Mouse (Mus musculus) lung, embryonic 14.5 days (tissue): ENCODE measurements at regions not wholly inside any gene's neighbourhood (a gene's known extent, or its start where the extent isn't known, plus 50 kb on each side); places are given as distances from the start of the nearest gene placed in this dataset.

ENCODE experiments used
- ATAC-seq: fragments of 200-750 bp; cut with Nextera tagmentation; 2 replicates; pipeline ENCODE4 v1.8.0; 2017; ENCODE audit warnings: mild to moderate bottlenecking, moderate TSS enrichment, moderate library complexity; ENCODE audit not compliant: insufficient read depth
- DNase-seq: peaks from one replicate; pipeline ENCODE4 v3.0.0-alpha.2; 2015
- H3K27ac ChIP-seq: fragments of 300-500 bp; sonication (generic); 2 replicates; pipeline ENCODE4 v1.5.1; 2014; ENCODE audit warnings: low read depth, mild to moderate bottlenecking, moderate library complexity
- H3K27me3 ChIP-seq: fragments of 300-500 bp; sonication (generic); 2 replicates; pipeline ENCODE4 v1.6.1; 2014; ENCODE audit warnings: low read length, control low read depth; ENCODE audit not compliant: insufficient read depth
- H3K36me3 ChIP-seq: fragments of 300-500 bp; sonication (generic); 2 replicates; pipeline ENCODE4 v1.6.1; 2014; ENCODE audit warnings: control low read depth; ENCODE audit not compliant: insufficient read depth
- H3K4me1 ChIP-seq: fragments of 300-500 bp; sonication (generic); 2 replicates; pipeline ENCODE4 v1.6.1; 2014; ENCODE audit warnings: antibody characterized with exemption, control low read depth; ENCODE audit not compliant: insufficient read depth
- H3K4me2 ChIP-seq: fragments of 300-500 bp; sonication (generic); 2 replicates; pipeline ENCODE4 v1.6.1; 2014; ENCODE audit warnings: mild to moderate bottlenecking
- H3K4me3 ChIP-seq: fragments of 300-500 bp; sonication (generic); 2 replicates; pipeline ENCODE4 v1.5.1; 2014; ENCODE audit warnings: low read depth, low read length
- H3K9ac ChIP-seq: fragments of 300-500 bp; sonication (generic); 2 replicates; pipeline ENCODE4 v1.6.1; 2014
- H3K9me3 ChIP-seq: fragments of 300-500 bp; sonication (generic); 2 replicates; pipeline ENCODE4 v1.6.1; 2016; ENCODE audit warnings: low read depth, low read length, control low read depth
- CTCF ChIP-seq: IDR thresholded peaks from 2 replicates; pipeline ENCODE4 v1.5.1; 2016; ENCODE audit warnings: antibody characterized with exemption, low read depth
- WGBS: fragments of 180-500 bp; shearing (Covaris S2); extraction: QIAGEN DNeasy Blood & Tissue Kit; methylation state at CpG from one replicate; pipeline ENCODE4 v1.1.7; 2014; 5-methylcytosine and 5-hydroxymethylcytosine counted together

- Histone ChIP-seq H3K27me3 (no peaks in the 10 kb centered on the region), H3K27ac (no peak overlapping the region), H3K4me3 (no peak overlapping the region), H3K4me1 (no peaks in the 10 kb centered on the region), H3K9ac (no peak overlapping the region), H3K4me2 (no peak overlapping the region), H3K36me3 (no peaks in the 10 kb centered on the region), H3K9me3 (no peaks in the 10 kb centered on the region)
- 72% methylated on average over 10 of the region's 10 CpGs for WGBS
- TF ChIP-seq CTCF = no peak
- ATAC-seq = no peak
- no peak for DNase-seq
These were observed 159.8 kb downstream of the S1pr1 start for GRCm38 (mm10) chr3:115554809-115555708.

GRCm38 (mm10) chr3:115553848-115554515, 160.9 kb downstream of the S1pr1 start:
- H3K9me3 ChIP-seq = no peaks in the 10 kb centered on the region
- TF ChIP-seq CTCF = no peak
- ATAC-seq (no peak), DNase-seq (no peak)
- H3K4me1 ChIP-seq = no peaks in the 10 kb centered on the region
- H3K27me3 ChIP-seq = no peaks in the 10 kb centered on the region
- H3K36me3 ChIP-seq = no peaks in the 10 kb centered on the region
- no peak overlapping the region for H3K9ac ChIP-seq
- H3K4me3 ChIP-seq = no peak overlapping the region
- H3K4me2 ChIP-seq = no peak overlapping the region
- 48% methylated on average over 10 of the region's 10 CpGs for WGBS
- H3K27ac ChIP-seq = no peak overlapping the region

GRCm38 (mm10) chr3:115541789-115542188, 173.1 kb downstream of the S1pr1 start:
- no peak for ATAC-seq
- H3K36me3 ChIP-seq = no peaks in the 10 kb centered on the region
- 84% methylated on average over 1 of the region's 1 CpGs for WGBS

GRCm38 (mm10) chr3:115538355-115538754, 176.5 kb downstream of the S1pr1 start:
- Histone ChIP-seq H3K4me3 (no peak overlapping the region), H3K27me3 (no peaks in the 10 kb centered on the region), H3K9me3 (no peaks in the 10 kb centered on the region), H3K27ac (no peak overlapping the region), H3K36me3 (no peaks in the 10 kb centered on the region), H3K4me2 (no peak overlapping the region), H3K9ac (no peak overlapping the region), H3K4me1 (no peaks in the 10 kb centered on the region)
- 63% methylated on average over 6 of the region's 6 CpGs for WGBS
- ATAC-seq = no peak
- no peak for TF ChIP-seq CTCF
- DNase-seq = no peak

More at GRCm38 (mm10) chr3:115541789-115542188, 173.1 kb downstream of the S1pr1 start:
- peak; percentile 44 for TF ChIP-seq CTCF
- Histone ChIP-seq H3K9me3 (no peaks in the 10 kb centered on the region), H3K27me3 (no peaks in the 10 kb centered on the region), H3K4me2 (no peak overlapping the region), H3K27ac (no peak overlapping the region), H3K4me1 (no peaks in the 10 kb centered on the region), H3K9ac (no peak overlapping the region), H3K4me3 (no peak overlapping the region)
- DNase-seq = peak; percentile 52

DNA sequence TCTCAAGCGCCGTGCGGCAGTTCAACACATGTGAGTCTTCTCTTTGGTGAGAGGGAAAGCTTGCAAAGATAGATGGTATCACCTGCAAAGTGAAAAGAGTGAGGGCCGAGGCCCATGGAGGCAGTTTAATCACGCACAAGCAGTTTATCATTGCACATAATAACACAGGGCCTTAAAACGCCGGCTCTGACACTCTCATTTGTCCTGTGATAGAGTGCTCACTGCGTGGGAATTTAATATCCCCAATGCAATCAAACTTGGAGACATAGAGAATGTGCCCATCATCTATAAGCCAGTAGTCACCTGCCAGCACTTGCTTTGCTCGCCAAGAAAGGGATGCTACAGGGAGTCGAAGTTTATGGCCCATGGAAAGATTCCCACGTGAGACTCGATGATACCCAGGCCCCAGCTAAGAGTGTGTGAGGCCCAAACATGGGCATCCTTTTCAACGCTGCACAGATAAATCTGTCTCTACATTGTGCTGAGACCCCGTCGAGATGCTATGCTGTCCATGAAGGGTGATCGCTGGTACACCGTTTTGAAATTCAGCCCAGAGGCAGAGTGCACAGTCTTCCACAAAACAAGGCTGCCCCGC, 182.6 kb downstream of the S1pr1 start:
- Histone ChIP-seq H3K36me3 (no peaks in the 10 kb centered on the region), H3K27me3 (no peaks in the 10 kb centered on the region), H3K4me1 (no peaks in the 10 kb centered on the region), H3K9ac (no peak overlapping the region), H3K4me2 (no peak overlapping the region), H3K4me3 (no peak overlapping the region), H3K27ac (no peak overlapping the region), H3K9me3 (no peaks in the 10 kb centered on the region)
- ATAC-seq = no peak
- DNase-seq = no peak
- TF ChIP-seq CTCF = no peak
- WGBS = 78% methylated on average over 18 of the region's 18 CpGs

- ATAC-seq (no peak), DNase-seq (no peak)
- no peak overlapping the region for H3K27ac ChIP-seq
- no peak for TF ChIP-seq CTCF
- H3K4me3 ChIP-seq = no peak overlapping the region
- H3K27me3 ChIP-seq = no peaks in the 10 kb centered on the region
- H3K4me1 ChIP-seq = no peaks in the 10 kb centered on the region
- H3K36me3 ChIP-seq = no peaks in the 10 kb centered on the region
- H3K9me3 ChIP-seq = no peaks in the 10 kb centered on the region
- no peak overlapping the region for H3K4me2 ChIP-seq
- 74% methylated on average over 3 of the region's 3 CpGs for WGBS
- H3K9ac ChIP-seq = no peak overlapping the region
These were observed 184.4 kb downstream of the S1pr1 start for GRCm38 (mm10) chr3:115530441-115530840.

GRCm38 (mm10) chr3:115529918-115530317, 185.0 kb downstream of the S1pr1 start:
- no peaks in the 10 kb centered on the region for H3K27me3 ChIP-seq
- H3K4me2 ChIP-seq = no peak overlapping the region
- 43% methylated on average over 4 of the region's 4 CpGs for WGBS
- no peak overlapping the region for H3K4me3 ChIP-seq
- H3K9ac ChIP-seq = no peak overlapping the region
- no peaks in the 10 kb centered on the region for H3K36me3 ChIP-seq
- no peak overlapping the region for H3K27ac ChIP-seq
- peak; percentile 5 for DNase-seq
- ATAC-seq = no peak
- H3K9me3 ChIP-seq = no peaks in the 10 kb centered on the region
- H3K4me1 ChIP-seq = no peaks in the 10 kb centered on the region
- peak; percentile 27 for TF ChIP-seq CTCF
